Mouse (Mus musculus): Measurements from ENCODE around the gene Neurog3.

- TF ChIP-seq CTCF (IDR thresholded peaks at IDR 0.05; ENCODE audit: low read depth), result peak; percentile 80
- no peak for TF ChIP-seq EP300 (IDR thresholded peaks at IDR 0.05; ENCODE audit: low read depth)
Observed at GRCm38 (mm10) chr10:62104835-62105576, 27.9 kb upstream of the Neurog3 start.
